Mouse (Mus musculus): ENCODE results near the gene Bcar3. TPM values are rescaled to one million over a fixed set of nuclear protein-coding genes. Genes with fewer than 3 reads are reported as not detected.

Bcar3 gene
- polyA plus RNA-seq, 1 experiment from 2014 or later = 4.8 TPM

DNA sequence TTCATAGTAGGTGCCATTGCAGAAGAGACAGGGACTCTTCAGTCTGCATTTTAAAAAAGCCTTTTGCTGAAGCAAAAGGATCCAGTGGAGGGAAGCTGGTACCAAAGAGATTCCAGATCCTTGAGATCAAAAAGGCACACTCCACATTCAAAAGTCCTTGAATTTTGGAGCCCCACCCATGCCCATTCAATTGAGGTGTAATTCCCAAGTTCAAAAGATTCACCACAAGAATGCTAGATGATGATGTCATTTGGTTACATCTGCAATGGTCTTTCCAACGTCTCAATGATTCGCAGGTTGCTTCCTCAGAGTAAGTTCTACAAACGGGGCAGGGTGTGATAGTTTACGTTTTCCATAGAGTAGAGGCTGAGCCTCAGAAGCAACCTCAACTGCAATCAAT lies 192.3 kb downstream of the Bcar3 start:
- peaks cover 29% of the 10 kb centered on the region for H3K4me1 ChIP-seq
- H3K9me3 ChIP-seq = no peaks in the 10 kb centered on the region
- H3K4me2 ChIP-seq = no peak overlapping the region
- H3K9ac ChIP-seq = no peak overlapping the region
- WGBS = 77% methylated on average over 4 of the region's 4 CpGs
- ATAC-seq (ENCODE audit: extremely low read depth, insufficient number of reproducible peaks, low FRiP score, low TSS enrichment) = no peak
- no peak overlapping the region for H3K27ac ChIP-seq (replicated peaks)
- H3K4me3 ChIP-seq = no peak overlapping the region
- peaks cover 78% of the 10 kb centered on the region for H3K27me3 ChIP-seq (replicated peaks)
- no peaks in the 10 kb centered on the region for H3K36me3 ChIP-seq

GRCm38 (mm10) chr3:122488051-122488754 lies 194.3 kb downstream of the Bcar3 start:
- no peaks in the 10 kb centered on the region for H3K9me3 ChIP-seq
- ATAC-seq (ENCODE audit: extremely low read depth, insufficient number of reproducible peaks, low FRiP score, low TSS enrichment) = no peak
- no peaks in the 10 kb centered on the region for H3K36me3 ChIP-seq
- H3K27me3 ChIP-seq (replicated peaks) = peaks cover 69% of the 10 kb centered on the region
- 64% methylated on average over 1 of the region's 1 CpGs for WGBS
- no peak overlapping the region for H3K4me2 ChIP-seq
- no peak overlapping the region for H3K9ac ChIP-seq
- H3K4me1 ChIP-seq = peaks cover 14% of the 10 kb centered on the region
- no peak overlapping the region for H3K4me3 ChIP-seq
- no peak overlapping the region for H3K27ac ChIP-seq (replicated peaks)

GRCm38 (mm10) chr3:122490574-122490973 lies 196.6 kb downstream of the Bcar3 start:
- no peak overlapping the region for H3K27ac ChIP-seq (replicated peaks)
- no peaks in the 10 kb centered on the region for H3K9me3 ChIP-seq
- no peaks in the 10 kb centered on the region for H3K36me3 ChIP-seq
- ATAC-seq (ENCODE audit: extremely low read depth, insufficient number of reproducible peaks, low FRiP score, low TSS enrichment) = no peak
- no peak overlapping the region for H3K4me2 ChIP-seq
- peaks cover 49% of the 10 kb centered on the region for H3K27me3 ChIP-seq (replicated peaks)
- H3K4me1 ChIP-seq = peaks cover 6% of the 10 kb centered on the region; the same call in 1 of the 2 replicates
- 32% methylated on average over 6 of the region's 6 CpGs for WGBS
- no peak overlapping the region for H3K9ac ChIP-seq
- no peak overlapping the region for H3K4me3 ChIP-seq

DNA sequence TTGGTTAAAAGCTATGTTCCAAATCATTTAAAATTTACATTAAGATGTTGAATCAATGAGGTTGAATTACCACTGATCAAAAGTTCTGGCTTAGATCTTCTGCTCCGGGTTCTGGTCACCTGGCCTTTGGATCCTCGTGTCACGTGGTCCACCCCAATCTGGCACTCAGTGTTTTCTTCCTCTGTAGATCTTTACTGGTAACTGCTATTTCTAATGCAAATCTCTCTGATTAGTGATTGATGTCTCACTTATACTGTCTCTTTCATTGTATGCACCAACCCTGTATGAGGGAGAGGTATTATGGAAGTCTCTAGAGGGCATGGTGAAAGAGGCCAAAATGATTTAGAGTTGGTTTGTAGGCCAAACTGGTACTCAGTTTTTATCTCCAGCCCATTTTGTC lies 198.1 kb downstream of the Bcar3 start:
- Histone ChIP-seq H3K9me3 (no peaks in the 10 kb centered on the region), H3K4me2 (no peak overlapping the region), H3K9ac (no peak overlapping the region), H3K4me1 (peaks cover 6% of the 10 kb centered on the region; the same call in 1 of the 2 replicates), H3K27me3 (replicated peaks) (peaks cover 35% of the 10 kb centered on the region), H3K36me3 (no peaks in the 10 kb centered on the region), H3K4me3 (no peak overlapping the region), H3K27ac (replicated peaks) (no peak overlapping the region)
- WGBS = 87% methylated on average over 3 of the region's 3 CpGs
- ATAC-seq (ENCODE audit: extremely low read depth, insufficient number of reproducible peaks, low FRiP score, low TSS enrichment) = no peak

DNA sequence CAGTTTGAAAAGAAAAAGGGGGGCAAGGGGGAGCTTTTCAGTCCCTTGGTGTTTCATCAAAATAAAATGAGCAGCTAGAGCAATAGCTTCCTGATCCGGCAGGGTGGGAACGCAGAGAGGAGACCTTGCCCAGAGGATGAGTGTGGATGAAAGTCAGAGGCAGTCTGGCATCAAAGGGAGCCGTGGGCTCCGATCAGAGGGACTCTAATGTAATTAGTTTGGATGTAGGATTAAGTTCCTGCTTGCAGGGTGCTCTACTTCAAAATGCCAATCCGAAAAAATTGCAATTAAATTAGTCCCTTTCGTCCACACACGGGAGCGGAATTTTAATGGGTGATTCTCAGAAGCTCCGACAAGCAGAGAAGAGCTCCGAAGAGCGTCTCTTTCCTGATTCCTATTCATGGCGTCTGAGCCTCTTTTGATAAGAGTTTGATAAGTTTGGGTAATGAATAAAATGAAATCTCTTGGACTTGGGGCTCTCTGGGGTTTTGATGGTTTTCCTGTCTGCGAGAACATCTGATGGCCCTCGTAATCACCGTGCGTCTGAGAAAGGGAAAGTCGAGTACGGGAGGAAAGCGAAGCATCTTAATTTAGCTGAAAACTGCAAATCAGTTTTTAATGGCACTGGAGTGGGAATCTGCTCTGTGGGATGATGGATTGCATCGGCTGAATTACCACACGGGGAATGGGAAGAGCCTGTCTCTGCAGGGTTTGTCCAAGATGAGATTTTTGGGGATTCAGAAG lies 199.1 kb downstream of the Bcar3 start:
- no peak overlapping the region for H3K9ac ChIP-seq
- no peak for ATAC-seq (ENCODE audit: extremely low read depth, insufficient number of reproducible peaks, low FRiP score, low TSS enrichment)
- peaks cover 4% of the 10 kb centered on the region; the same call in 1 of the 2 replicates for H3K4me1 ChIP-seq
- H3K4me2 ChIP-seq = no peak overlapping the region
- no peaks in the 10 kb centered on the region for H3K9me3 ChIP-seq
- H3K4me3 ChIP-seq = no peak overlapping the region
- H3K36me3 ChIP-seq = no peaks in the 10 kb centered on the region
- peaks cover 32% of the 10 kb centered on the region for H3K27me3 ChIP-seq (replicated peaks)
- no peak overlapping the region for H3K27ac ChIP-seq (replicated peaks)
- 72% methylated on average over 21 of the region's 21 CpGs for WGBS

- Histone ChIP-seq H3K36me3 (no peaks in the 10 kb centered on the region), H3K27me3 (replicated peaks) (peaks cover 26% of the 10 kb centered on the region), H3K4me3 (no peak overlapping the region), H3K4me2 (no peak overlapping the region), H3K9ac (no peak overlapping the region), H3K4me1 (no peaks in the 10 kb centered on the region), H3K27ac (replicated peaks) (no peak overlapping the region), H3K9me3 (no peaks in the 10 kb centered on the region)
- WGBS = 74% methylated on average over 6 of the region's 6 CpGs
- no peak for ATAC-seq (ENCODE audit: extremely low read depth, insufficient number of reproducible peaks, low FRiP score, low TSS enrichment)
Measured at GRCm38 (mm10) chr3:122494764-122495163, 200.8 kb downstream of the Bcar3 start.

DNA sequence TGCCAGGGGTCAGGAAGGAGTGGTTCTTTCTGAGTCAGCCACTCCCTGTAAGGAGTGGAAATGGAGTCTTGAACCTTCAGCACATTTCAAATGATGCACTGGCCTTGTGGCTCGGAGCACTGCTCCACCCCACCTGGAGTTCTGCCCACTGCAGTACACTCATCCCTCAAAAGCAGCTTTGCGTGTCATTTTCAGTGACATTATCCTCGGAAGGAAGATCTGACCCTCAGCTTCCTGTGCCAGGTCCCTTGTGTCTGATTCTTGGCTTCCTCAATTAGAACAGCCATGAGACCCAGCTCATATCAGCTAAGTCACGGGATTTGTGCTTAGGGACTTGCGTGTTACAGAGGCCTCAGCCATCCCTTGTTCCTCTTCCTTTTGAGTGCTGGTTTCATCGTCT lies 203.9 kb downstream of the Bcar3 start:
- peaks cover 14% of the 10 kb centered on the region for H3K27me3 ChIP-seq (replicated peaks)
- H3K9me3 ChIP-seq = no peaks in the 10 kb centered on the region
- H3K27ac ChIP-seq (replicated peaks) = no peak overlapping the region
- WGBS = 78% methylated on average over 6 of the region's 6 CpGs
- no peak overlapping the region for H3K4me2 ChIP-seq
- no peaks in the 10 kb centered on the region for H3K4me1 ChIP-seq
- no peak overlapping the region for H3K9ac ChIP-seq
- H3K36me3 ChIP-seq = no peaks in the 10 kb centered on the region
- no peak for ATAC-seq (ENCODE audit: extremely low read depth, insufficient number of reproducible peaks, low FRiP score, low TSS enrichment)
- H3K4me3 ChIP-seq = no peak overlapping the region

DNA sequence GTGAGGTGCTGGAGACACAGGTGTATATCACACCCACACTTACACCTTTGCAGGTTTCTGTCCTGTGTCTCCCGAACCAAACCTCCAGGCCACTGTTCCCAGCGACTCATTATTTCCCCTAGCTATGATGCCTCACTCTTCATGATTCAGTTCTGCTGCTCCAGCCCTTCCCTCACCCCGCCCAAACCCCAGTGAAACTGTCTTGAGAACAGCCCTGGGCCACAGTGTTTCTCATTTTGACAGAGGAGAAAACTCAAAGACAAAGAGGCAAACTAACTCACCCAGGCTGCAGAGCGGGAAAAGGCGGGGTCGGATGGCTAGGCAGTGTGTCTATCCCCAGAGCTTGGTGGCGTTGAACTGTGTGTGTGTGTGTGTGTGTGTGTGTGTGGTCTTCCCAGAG lies 204.6 kb downstream of the Bcar3 start:
- no peak overlapping the region for H3K9ac ChIP-seq
- no peaks in the 10 kb centered on the region for H3K4me1 ChIP-seq
- peaks cover 9% of the 10 kb centered on the region for H3K27me3 ChIP-seq (replicated peaks)
- H3K4me3 ChIP-seq = no peak overlapping the region
- H3K27ac ChIP-seq (replicated peaks) = no peak overlapping the region
- no peak for ATAC-seq (ENCODE audit: extremely low read depth, insufficient number of reproducible peaks, low FRiP score, low TSS enrichment)
- H3K36me3 ChIP-seq = no peaks in the 10 kb centered on the region
- no peaks in the 10 kb centered on the region for H3K9me3 ChIP-seq
- no peak overlapping the region for H3K4me2 ChIP-seq
- 77% methylated on average over 7 of the region's 7 CpGs for WGBS

- H3K9ac ChIP-seq = no peak overlapping the region
- no peak overlapping the region for H3K4me3 ChIP-seq
- no peaks in the 10 kb centered on the region for H3K4me1 ChIP-seq
- H3K36me3 ChIP-seq = no peaks in the 10 kb centered on the region
- no peaks in the 10 kb centered on the region for H3K9me3 ChIP-seq
- WGBS = 72% methylated on average over 6 of the region's 6 CpGs
- H3K4me2 ChIP-seq = no peak overlapping the region
- peaks cover 9% of the 10 kb centered on the region for H3K27me3 ChIP-seq (replicated peaks)
- ATAC-seq (ENCODE audit: extremely low read depth, insufficient number of reproducible peaks, low FRiP score, low TSS enrichment) = no peak
- no peak overlapping the region for H3K27ac ChIP-seq (replicated peaks)
Measured at GRCm38 (mm10) chr3:122499647-122500046, 205.7 kb downstream of the Bcar3 start.

GRCm38 (mm10) chr3:122500929-122501328 lies 207.0 kb downstream of the Bcar3 start:
- Histone ChIP-seq H3K27me3 (replicated peaks) (peaks cover 9% of the 10 kb centered on the region), H3K27ac (replicated peaks) (no peak overlapping the region), H3K4me3 (no peak overlapping the region), H3K4me1 (no peaks in the 10 kb centered on the region), H3K9ac (no peak overlapping the region), H3K36me3 (no peaks in the 10 kb centered on the region), H3K9me3 (no peaks in the 10 kb centered on the region), H3K4me2 (no peak overlapping the region)
- no peak for ATAC-seq (ENCODE audit: extremely low read depth, insufficient number of reproducible peaks, low FRiP score, low TSS enrichment)
- 77% methylated on average over 9 of the region's 9 CpGs for WGBS

DNA sequence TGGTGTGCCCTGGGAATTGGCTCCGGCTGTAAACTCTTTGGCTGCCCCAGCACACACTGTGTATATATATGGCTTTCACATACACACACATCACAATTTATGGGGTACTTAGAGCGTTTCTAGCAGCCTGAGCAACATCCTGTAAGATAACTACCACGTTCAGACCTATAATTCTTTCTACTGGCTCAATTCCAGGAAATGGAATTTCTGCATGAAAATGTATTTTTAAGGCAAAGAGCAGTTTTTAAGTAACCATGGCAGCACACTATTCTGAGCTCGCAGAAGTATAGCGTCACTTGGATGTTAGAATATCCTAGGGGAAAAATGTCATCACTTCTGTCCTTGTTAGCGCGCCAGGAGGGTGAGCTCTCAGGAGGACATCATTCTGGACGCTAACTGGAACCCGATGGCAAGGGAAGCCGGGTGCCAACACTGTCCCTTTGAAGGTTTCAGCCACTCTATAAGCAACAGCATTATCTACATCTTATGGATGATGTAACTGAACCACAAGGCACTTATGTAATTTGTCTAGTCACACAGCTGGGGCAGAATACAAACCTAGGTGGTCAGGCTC lies 212.5 kb downstream of the Bcar3 start:
- Histone ChIP-seq H3K9me3 (no peaks in the 10 kb centered on the region), H3K4me1 (peaks cover 27% of the 10 kb centered on the region), H3K9ac (no peak overlapping the region), H3K36me3 (no peaks in the 10 kb centered on the region), H3K4me3 (no peak overlapping the region), H3K27ac (replicated peaks) (no peak overlapping the region), H3K27me3 (replicated peaks) (peaks cover 4% of the 10 kb centered on the region; the same call in 1 of the 2 replicates), H3K4me2 (no peak overlapping the region)
- no peak for ATAC-seq (ENCODE audit: extremely low read depth, insufficient number of reproducible peaks, low FRiP score, low TSS enrichment)
- 57% methylated on average over 10 of the region's 10 CpGs for WGBS
